Mouse (Mus musculus): ENCODE results near the gene Mast4.

Gene Mast4

GRCm38 (mm10) chr13:103059995-103060652 lies 274.2 kb downstream of the Mast4 start:
- no peak for DNase-seq (ENCODE audit: low spot score)

DNA sequence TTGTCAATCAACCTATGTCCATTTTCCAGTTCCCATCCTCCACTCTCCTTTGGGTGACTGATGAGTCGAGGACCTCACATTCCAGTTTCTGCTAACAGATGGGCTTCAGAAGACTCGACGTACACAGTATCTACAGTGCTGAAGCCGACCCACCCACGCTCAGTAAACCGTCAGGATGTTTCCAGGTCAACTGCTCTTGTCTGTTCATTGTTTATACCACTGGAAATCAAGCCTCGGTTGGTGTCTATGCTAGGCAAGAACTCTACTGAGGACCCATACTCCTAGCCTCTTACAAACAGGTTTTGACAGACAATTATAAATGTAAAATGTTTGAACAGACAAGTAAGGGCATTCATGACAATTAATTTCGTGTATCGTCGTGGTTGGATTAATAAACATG lies 277.8 kb downstream of the Mast4 start:
- DNase-seq (ENCODE audit: low spot score), result no peak

- no peak for DNase-seq (ENCODE audit: low spot score)
Measured at GRCm38 (mm10) chr13:103052661-103053060, 281.6 kb downstream of the Mast4 start.

GRCm38 (mm10) chr13:103048954-103049353 lies 285.3 kb downstream of the Mast4 start:
- DNase-seq (ENCODE audit: low spot score), result no peak

GRCm38 (mm10) chr13:103043692-103044091 lies 290.6 kb downstream of the Mast4 start:
- DNase-seq (ENCODE audit: low spot score), result no peak

DNA sequence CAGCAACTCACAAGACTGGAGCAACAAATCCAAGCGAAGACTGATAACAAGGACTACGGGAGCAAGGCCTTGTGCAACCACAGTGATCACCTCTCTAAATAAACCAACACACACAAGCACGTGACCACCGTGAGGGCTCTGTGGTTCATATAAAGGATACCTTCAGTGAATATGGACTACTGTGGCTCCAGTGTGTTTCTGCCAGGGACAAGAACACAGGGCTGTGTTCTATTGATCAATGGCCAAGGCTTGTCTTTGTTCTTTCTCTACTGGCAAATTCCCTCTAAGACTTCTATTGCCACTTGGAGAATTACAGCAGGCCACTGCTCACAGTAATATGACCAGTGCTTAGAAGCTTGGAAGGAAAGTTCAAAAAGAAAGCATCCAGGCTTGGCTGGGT lies 291.3 kb downstream of the Mast4 start:
- no peak for DNase-seq (ENCODE audit: low spot score)

DNA sequence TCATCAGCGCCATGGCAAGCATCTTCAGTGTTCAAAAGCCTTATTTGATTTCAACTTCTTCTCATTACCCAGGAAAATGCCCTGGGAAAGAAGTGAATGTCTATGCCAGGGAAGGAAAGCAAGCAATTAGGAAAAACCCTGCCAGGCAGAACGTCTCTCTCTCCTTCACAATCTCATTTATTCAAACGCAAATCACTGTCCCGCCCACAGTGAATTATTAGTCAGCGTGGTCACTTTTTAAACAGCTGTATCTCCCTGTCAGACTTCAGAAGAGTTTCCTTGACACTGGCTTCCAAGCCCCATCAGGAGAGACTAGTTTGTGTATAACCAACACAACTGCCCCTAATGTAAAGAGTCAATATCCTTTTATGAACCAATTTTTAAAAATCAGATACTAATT lies 296.8 kb downstream of the Mast4 start:
- no peak for DNase-seq (ENCODE audit: low spot score)

- DNase-seq (ENCODE audit: low spot score), result peak; percentile 21
Measured at GRCm38 (mm10) chr13:103029377-103029776, 304.9 kb downstream of the Mast4 start.

DNA sequence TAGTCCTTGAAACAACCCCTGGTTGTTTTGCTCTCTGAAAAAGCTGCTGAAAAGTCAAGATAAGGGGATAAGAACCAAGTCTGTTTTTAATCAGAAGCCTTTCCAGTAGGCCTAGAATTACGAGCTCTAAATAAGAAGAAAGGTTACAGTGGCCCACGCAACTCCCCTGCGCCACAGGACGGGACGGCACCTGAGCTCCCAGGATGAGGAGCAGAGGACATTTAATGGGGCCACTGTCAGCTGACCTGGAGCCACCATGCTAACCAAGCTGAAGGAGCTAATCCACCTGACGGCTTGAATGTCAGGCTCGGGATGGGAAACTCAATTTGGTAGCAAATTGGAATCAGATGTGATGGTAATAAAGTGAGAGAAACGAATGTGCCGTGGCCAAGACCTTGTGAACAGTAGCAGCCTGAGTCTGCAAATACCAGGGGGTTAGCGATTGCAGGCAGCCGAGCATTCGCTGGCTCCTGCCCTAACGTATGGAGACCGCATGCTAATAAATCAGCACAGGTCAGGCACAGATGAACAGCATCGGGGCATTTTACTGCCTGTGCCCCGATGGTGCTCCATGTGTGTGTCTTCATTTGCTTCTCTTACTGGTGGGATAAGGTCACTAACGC lies 306.7 kb downstream of the Mast4 start:
- no peak for DNase-seq (ENCODE audit: low spot score)

DNA sequence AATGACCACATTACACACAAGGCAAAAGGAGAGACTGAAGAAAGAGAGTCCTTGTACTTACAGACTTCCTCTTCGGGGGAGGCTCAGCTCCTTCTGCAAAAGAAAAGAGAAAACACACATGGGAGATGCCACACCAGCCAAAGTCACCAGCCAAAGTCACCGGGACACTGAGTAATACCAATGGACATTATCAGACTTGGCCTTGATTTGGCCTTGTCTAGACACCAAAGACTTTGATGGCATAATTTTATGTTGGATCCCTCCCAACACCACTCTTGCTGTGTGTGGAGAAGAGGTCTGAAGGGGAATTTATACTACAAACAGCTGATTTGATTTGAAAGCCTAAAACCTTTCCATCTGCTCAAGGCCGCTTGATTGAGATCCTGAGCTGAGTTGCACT lies 308.8 kb downstream of the Mast4 start:
- no peak for DNase-seq (ENCODE audit: low spot score)

- DNase-seq (ENCODE audit: low spot score), result no peak
Measured at GRCm38 (mm10) chr13:103018481-103018880, 315.8 kb downstream of the Mast4 start.

DNA sequence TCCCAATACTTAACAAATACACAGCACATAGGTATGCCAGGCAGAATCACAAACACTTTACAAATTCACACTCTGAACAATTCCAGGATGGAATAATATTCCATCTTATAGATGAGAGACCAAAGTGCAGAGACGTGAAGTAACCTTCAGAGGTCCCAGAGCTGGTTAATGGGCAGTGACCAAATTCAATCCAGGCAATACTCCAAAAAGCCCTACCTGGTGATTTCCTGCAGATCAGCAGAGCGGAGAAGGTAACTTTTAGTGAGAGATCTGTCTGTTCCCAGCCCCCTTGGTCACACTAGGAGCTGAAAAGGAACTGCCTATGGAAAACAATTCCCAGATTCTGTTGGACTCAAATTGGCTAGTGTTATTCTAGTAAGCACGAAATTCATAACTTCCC lies 316.6 kb downstream of the Mast4 start:
- no peak for DNase-seq (ENCODE audit: low spot score)

DNA sequence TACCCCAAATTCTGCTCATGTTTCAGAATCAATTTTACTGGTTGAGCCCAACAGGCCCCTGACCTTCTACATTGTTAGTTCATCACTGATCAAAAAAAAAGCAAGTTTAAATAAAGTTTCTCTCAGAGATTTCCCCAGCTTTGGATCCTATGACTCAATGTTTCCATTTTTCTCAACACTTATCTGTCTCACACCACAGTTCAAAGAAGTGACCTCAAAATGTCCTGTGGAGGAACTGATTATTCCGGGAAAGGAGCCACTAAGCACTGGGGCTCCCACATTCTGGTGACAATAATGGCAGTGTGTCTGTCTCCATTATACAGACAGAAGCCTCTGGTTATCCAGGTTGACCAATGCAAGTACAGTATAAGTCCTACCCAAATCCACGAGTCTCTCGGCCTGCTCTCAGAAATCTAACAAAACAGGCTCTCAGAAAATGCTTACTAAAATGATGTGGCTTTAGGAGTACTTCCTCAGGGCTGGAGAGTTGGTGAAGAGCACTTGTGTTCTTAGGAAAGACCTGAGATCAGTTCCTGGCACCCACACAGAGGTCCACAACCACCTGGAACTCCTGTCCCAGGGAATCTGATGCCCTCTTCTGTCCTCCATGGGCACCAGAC lies 319.1 kb downstream of the Mast4 start:
- DNase-seq (ENCODE audit: low spot score), result peak; percentile 15

DNA sequence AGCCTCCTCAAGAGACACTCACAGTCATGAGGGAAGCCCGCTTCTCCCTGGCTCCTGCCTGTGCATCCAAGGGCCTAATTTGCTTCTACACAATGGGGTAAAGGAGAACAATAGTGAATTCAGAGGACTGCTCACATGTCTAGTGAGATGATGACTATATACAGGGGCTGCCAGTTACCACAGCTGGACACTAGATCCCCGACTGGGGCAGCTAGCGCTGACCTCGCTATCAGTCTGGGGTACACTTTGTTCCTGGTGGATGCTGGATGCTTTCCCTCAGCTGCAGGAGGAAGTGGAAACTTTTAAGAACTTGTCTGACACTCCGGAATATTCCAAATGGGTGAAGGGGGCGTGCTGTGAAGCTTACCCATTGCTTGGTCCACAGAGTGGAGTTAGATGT lies 319.7 kb downstream of the Mast4 start:
- DNase-seq (ENCODE audit: low spot score), result peak; percentile 12

DNA sequence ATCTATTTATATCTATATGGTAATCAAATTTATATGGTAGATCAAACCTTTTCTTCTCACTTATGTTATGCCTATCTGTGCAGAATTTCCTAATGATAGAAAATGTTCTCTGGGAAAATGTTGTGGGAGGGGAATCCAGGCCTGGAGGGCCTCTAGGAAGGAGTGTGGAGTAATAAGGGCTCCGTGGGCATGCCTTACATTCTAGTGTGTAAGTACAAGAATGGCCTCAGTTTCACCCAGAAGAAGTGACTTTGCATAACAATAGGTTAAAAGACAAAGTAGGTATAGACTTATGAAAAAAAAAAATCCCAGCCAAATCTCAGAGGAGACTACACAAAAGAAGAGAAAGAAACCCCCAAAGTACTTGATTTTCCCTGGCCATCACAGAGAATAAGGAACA lies 320.1 kb downstream of the Mast4 start:
- DNase-seq (ENCODE audit: low spot score), result no peak

DNA sequence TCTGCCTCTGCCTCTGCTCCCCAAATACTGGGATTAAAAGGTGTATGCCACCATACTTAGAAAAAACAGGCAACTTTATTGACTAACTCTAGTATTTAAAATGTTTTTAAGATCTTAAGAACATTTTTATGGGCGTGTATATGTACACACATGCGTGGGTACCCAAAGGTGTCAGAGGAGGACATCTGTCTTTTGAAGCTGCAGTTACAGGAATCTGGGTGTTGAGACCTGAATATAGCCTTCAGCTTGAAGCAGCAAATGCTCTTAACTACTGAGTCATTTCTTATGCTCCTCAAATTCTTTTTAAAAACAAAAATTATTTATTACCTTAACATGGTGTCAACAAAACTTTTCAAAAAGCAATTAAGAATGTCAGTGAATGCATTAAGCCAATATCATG lies 329.1 kb downstream of the Mast4 start:
- no peak for DNase-seq (ENCODE audit: low spot score)

GRCm38 (mm10) chr13:103001831-103002230 lies 332.5 kb downstream of the Mast4 start:
- peak; percentile 84 for DNase-seq (ENCODE audit: low spot score)

GRCm38 (mm10) chr13:103000891-103001290 lies 333.4 kb downstream of the Mast4 start:
- no peak for DNase-seq (ENCODE audit: low spot score)

- DNase-seq (ENCODE audit: low spot score), result no peak
Measured at GRCm38 (mm10) chr13:102994098-102994497, 340.2 kb downstream of the Mast4 start.

DNA sequence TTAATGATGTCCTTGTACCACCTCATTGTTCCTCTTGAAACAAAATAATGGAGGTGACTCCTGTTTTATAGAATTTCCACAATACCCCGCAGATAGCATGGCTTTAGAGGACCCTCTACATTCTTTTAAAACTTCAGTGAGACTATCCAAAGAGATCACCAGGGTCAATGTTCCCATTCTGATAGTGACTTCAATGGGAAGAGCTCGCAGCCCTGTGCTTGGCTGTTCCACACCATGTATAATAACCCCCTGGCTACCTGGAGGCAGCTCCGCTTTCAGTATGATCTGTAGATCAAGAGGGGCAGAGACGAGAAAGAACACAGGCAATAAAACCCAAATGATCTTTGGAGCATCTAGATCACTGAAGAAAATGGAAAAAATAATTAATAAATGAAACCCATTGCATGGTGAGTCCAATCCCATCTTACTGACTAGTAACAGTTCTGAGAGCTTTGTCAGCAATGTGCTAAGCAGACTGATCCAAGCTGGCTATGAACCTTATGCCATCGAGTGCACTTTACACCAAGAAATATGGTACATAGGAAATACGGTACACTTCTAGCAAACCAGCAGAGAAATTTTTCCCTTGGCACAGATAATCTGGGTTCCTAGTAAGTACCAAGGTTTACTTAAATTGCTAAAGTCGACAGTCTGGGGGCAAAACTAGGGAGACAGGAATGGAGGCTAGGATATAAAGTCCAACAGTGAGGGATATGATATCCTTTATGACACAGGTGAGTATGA lies 341.4 kb downstream of the Mast4 start:
- no peak for DNase-seq (ENCODE audit: low spot score)

DNA sequence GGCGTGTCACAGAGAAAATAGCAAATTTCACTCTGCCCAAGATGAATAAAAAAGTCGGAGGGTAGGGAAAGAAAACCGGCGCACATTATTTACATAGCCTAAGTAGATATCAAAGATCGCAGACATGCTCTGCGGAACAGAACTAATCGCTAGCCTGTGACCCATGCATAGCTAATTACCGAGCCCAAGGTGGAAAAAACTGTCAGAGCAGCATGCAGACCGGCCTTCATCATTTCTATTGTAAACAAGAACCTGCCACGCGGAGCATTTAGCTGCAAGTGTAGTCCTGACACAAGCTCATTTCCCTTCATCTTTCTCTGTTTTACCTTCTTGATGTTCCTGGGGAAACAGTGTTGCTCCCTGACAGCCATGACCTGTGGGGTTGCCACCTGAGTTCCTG lies 342.4 kb downstream of the Mast4 start:
- no peak for DNase-seq (ENCODE audit: low spot score)

DNA sequence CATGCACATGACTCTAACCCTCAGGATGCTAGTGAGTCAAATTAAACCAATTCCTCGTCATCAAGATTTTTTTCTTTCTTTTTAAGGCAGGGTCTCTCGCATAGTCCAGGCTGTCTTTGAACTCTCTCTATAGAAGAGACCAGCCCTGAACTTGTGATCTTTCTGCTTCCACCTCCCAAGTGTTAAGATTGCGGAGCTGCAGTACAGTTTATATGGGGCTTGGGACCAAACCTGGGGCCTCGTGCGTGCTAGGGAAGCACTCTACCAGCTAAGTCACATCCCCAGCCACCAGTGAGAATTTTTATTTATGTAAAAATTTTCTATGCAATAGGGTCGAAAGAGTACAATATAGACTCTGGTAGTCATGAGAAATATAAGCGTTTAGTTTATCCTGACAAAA lies 343.1 kb downstream of the Mast4 start:
- no peak for DNase-seq (ENCODE audit: low spot score)

GRCm38 (mm10) chr13:102990085-102990484 lies 344.2 kb downstream of the Mast4 start:
- peak; percentile 37 for DNase-seq (ENCODE audit: low spot score)

Data from adipocyte (in vitro differentiated cells).